Mouse (Mus musculus) C2C12 (cell line): ENCODE measurements around the gene Gprc5b. TPM values are rescaled to one million over a fixed set of nuclear protein-coding genes. Genes with fewer than 3 reads are reported as not detected.

Experiments used
- H3K27me3 ChIP-seq: one replicate; pipeline ENCODE4 v1.6.1; 2011; ENCODE audit not compliant: control insufficient read depth, insufficient read depth, insufficient read length
- H3K36me3 ChIP-seq: one replicate; pipeline ENCODE4 v1.6.1; 2011; ENCODE audit not compliant: control insufficient read depth, insufficient read depth
- H3K4me3 ChIP-seq: one replicate; pipeline ENCODE4 v1.5.1; 2011; ENCODE audit warnings: mild to moderate bottlenecking, control low read depth; ENCODE audit not compliant: poor library complexity, insufficient read depth, severe bottlenecking
- H3K79me2 ChIP-seq: one replicate; pipeline ENCODE4 v1.6.1; 2011; ENCODE audit not compliant: control insufficient read depth, insufficient read depth
- H3K79me3 ChIP-seq: one replicate; pipeline ENCODE4 v1.6.1; 2011; ENCODE audit warnings: low read depth, control low read depth
- H3ac ChIP-seq: one replicate; pipeline ENCODE3; 2011; ENCODE audit warnings: low read depth; ENCODE audit not compliant: control insufficient read depth, insufficient read length
- CEBPB ChIP-seq: IDR thresholded peaks from one replicate; pipeline ENCODE4 v1.6.1; 2011; ENCODE audit warnings: low read depth, mild to moderate bottlenecking, control low read depth, moderate library complexity
- CTCF ChIP-seq: IDR thresholded peaks from one replicate; pipeline ENCODE4 v1.5.1; 2011; ENCODE audit not compliant: control insufficient read depth, insufficient read depth, insufficient read length
- FOSL1 ChIP-seq: IDR thresholded peaks from one replicate; pipeline ENCODE4 v1.8.0; 2011; ENCODE audit warnings: mild to moderate bottlenecking, low read length; ENCODE audit not compliant: poor library complexity, insufficient read depth, severe bottlenecking
- MAX ChIP-seq: IDR thresholded peaks from one replicate; pipeline ENCODE4 v1.6.1; 2011; ENCODE audit warnings: mild to moderate bottlenecking, control low read depth
- MYOD1 ChIP-seq: IDR thresholded peaks from one replicate; pipeline ENCODE4 v1.6.1; 2011; ENCODE audit warnings: low read depth; ENCODE audit not compliant: control insufficient read depth, insufficient read length
- MYOG ChIP-seq: IDR thresholded peaks from one replicate; pipeline ENCODE4 v1.6.1; 2011; ENCODE audit not compliant: control insufficient read depth, insufficient read length; ENCODE audit errors: extremely low read depth
- USF1 ChIP-seq: IDR thresholded peaks from one replicate; pipeline ENCODE4 v1.6.1; 2011; ENCODE audit warnings: low read depth, mild to moderate bottlenecking, control low read depth, moderate library complexity
- polyA plus RNA-seq: library from polyadenylated mRNA; unstranded; fragments of >200 nt; fragmentation: generic; extraction: Trizol; gene quantifications from one replicate; pipeline ENCODE4 v1.2.1, GENCODE M21; 2012; ENCODE audit warnings: missing spikeins

Gene Gprc5b
- polyA plus RNA-seq, 1 experiment = 31.3 TPM

GRCm38 (mm10) chr7:118985786-118986185, 9.2 kb downstream of the Gprc5b start:
- no peak overlapping the region for H3ac ChIP-seq
- H3K36me3 ChIP-seq = peaks cover 11% of the 10 kb centered on the region
- peaks cover 12% of the 10 kb centered on the region for H3K79me3 ChIP-seq
- TF ChIP-seq MYOG (no peak), FOSL1 (no peak), MYOD1 (no peak), CTCF (no peak)
- H3K79me2 ChIP-seq = peaks cover 29% of the 10 kb centered on the region
- H3K4me3 ChIP-seq = no peak overlapping the region
- no peaks in the 10 kb centered on the region for H3K27me3 ChIP-seq

- no peak overlapping the region for H3K4me3 ChIP-seq
- H3ac ChIP-seq = no peak overlapping the region
- H3K27me3 ChIP-seq = no peaks in the 10 kb centered on the region
- peaks cover 11% of the 10 kb centered on the region for H3K36me3 ChIP-seq
- TF ChIP-seq MYOG (no peak), MYOD1 (no peak), CTCF (no peak), CEBPB (no peak), FOSL1 (no peak), MAX (no peak), USF1 (no peak)
- peaks cover 13% of the 10 kb centered on the region for H3K79me2 ChIP-seq
- H3K79me3 ChIP-seq = peaks cover 8% of the 10 kb centered on the region
Measured at GRCm38 (mm10) chr7:118983961-118984360, 11.1 kb downstream of the Gprc5b start.

GRCm38 (mm10) chr7:118982586-118982985, 12.4 kb downstream of the Gprc5b start:
- H3K4me3 ChIP-seq = no peak overlapping the region
- TF ChIP-seq MYOG (no peak), FOSL1 (no peak), MAX (no peak), CEBPB (no peak), CTCF (no peak), USF1 (no peak), MYOD1 (no peak)
- peaks cover 11% of the 10 kb centered on the region for H3K36me3 ChIP-seq
- peaks cover 1% of the 10 kb centered on the region for H3K79me3 ChIP-seq
- peaks cover 2% of the 10 kb centered on the region for H3K79me2 ChIP-seq
- H3K27me3 ChIP-seq = no peaks in the 10 kb centered on the region
- no peak overlapping the region for H3ac ChIP-seq

- Histone ChIP-seq H3K27me3 (no peaks in the 10 kb centered on the region), H3K79me2 (no peaks in the 10 kb centered on the region), H3K4me3 (no peak overlapping the region), H3K36me3 (peaks cover 11% of the 10 kb centered on the region), H3ac (no peak overlapping the region), H3K79me3 (no peaks in the 10 kb centered on the region)
- TF ChIP-seq CEBPB (no peak), USF1 (no peak), MAX (no peak), MYOD1 (no peak), MYOG (no peak), FOSL1 (no peak), CTCF (no peak)
Measured at GRCm38 (mm10) chr7:118981831-118982230, 13.2 kb downstream of the Gprc5b start.

GRCm38 (mm10) chr7:118981346-118981745, 13.7 kb downstream of the Gprc5b start:
- H3K4me3 ChIP-seq = no peak overlapping the region
- no peaks in the 10 kb centered on the region for H3K79me2 ChIP-seq
- TF ChIP-seq CTCF (no peak), USF1 (no peak), CEBPB (no peak), MYOG (no peak), FOSL1 (no peak)
- H3K27me3 ChIP-seq = no peaks in the 10 kb centered on the region
- H3K36me3 ChIP-seq = peaks cover 11% of the 10 kb centered on the region
- no peak overlapping the region for H3ac ChIP-seq
- no peaks in the 10 kb centered on the region for H3K79me3 ChIP-seq

- Histone ChIP-seq H3K27me3 (no peaks in the 10 kb centered on the region), H3ac (no peak overlapping the region), H3K4me3 (no peak overlapping the region), H3K36me3 (peaks cover 16% of the 10 kb centered on the region), H3K79me3 (no peaks in the 10 kb centered on the region), H3K79me2 (no peaks in the 10 kb centered on the region)
- TF ChIP-seq MAX (no peak), CEBPB (no peak), MYOD1 (no peak), USF1 (no peak), CTCF (no peak)
Measured at GRCm38 (mm10) chr7:118979708-118980107, 15.3 kb downstream of the Gprc5b start.
